Mouse (Mus musculus): ENCODE results near the gene Cables2.

The Cables2 gene

GRCm38 (mm10) chr2:180273394-180274244 lies at the start of gene Cables2:
TSS of gene Cables2 (minus strand) at chr2:180273496.
- peak; percentile 100 for DNase-seq

- no peak for DNase-seq
Observed at GRCm38 (mm10) chr2:180322674-180323355, 49.5 kb upstream of the Cables2 start.

GRCm38 (mm10) chr2:180320216-180320615 lies 46.9 kb upstream of the Cables2 start:
- DNase-seq = no peak

GRCm38 (mm10) chr2:180317591-180317990 lies 44.3 kb upstream of the Cables2 start:
- DNase-seq = no peak

GRCm38 (mm10) chr2:180314292-180314691 lies 41.0 kb upstream of the Cables2 start:
- no peak for DNase-seq

GRCm38 (mm10) chr2:180311147-180311546 lies 37.9 kb upstream of the Cables2 start:
- DNase-seq = peak; percentile 96

- DNase-seq = no peak
Observed at GRCm38 (mm10) chr2:180307680-180308079, 34.4 kb upstream of the Cables2 start.

- peak; percentile 98 for DNase-seq
Observed at GRCm38 (mm10) chr2:180306423-180307168, 33.3 kb upstream of the Cables2 start.

GRCm38 (mm10) chr2:180306009-180306408 lies 32.7 kb upstream of the Cables2 start:
- DNase-seq = no peak

GRCm38 (mm10) chr2:180305490-180305889 lies 32.2 kb upstream of the Cables2 start:
- DNase-seq = no peak

- no peak for DNase-seq
Observed at GRCm38 (mm10) chr2:180304554-180304953, 31.3 kb upstream of the Cables2 start.

GRCm38 (mm10) chr2:180303468-180303867 lies 30.2 kb upstream of the Cables2 start:
- DNase-seq = no peak

GRCm38 (mm10) chr2:180302201-180302600 lies 28.9 kb upstream of the Cables2 start:
- DNase-seq = no peak

GRCm38 (mm10) chr2:180300771-180301170 lies 27.5 kb upstream of the Cables2 start:
- no peak for DNase-seq

- no peak for DNase-seq
Observed at GRCm38 (mm10) chr2:180300252-180300651, 27.0 kb upstream of the Cables2 start.

- DNase-seq = no peak
Observed at GRCm38 (mm10) chr2:180292906-180293305, 19.6 kb upstream of the Cables2 start.

GRCm38 (mm10) chr2:180292026-180292425 lies 18.7 kb upstream of the Cables2 start:
- no peak for DNase-seq

GRCm38 (mm10) chr2:180291566-180291965 lies 18.3 kb upstream of the Cables2 start:
- DNase-seq = no peak

- no peak for DNase-seq
Observed at GRCm38 (mm10) chr2:180290503-180290902, 17.2 kb upstream of the Cables2 start.

- DNase-seq = no peak
Observed at GRCm38 (mm10) chr2:180289440-180290108, 16.3 kb upstream of the Cables2 start, which contains the start of gene Rbbp8nl. TSS of gene Rbbp8nl (minus strand) at chr2:180289879.

GRCm38 (mm10) chr2:180288966-180289365 lies 15.7 kb upstream of the Cables2 start:
- no peak for DNase-seq

- DNase-seq = peak; percentile 91
Observed at GRCm38 (mm10) chr2:180279321-180279720, 6.0 kb upstream of the Cables2 start.

Measured in heart, adult 11 months (tissue).